Mouse (Mus musculus) stomach, embryonic 16.5 days (tissue): Measurements from ENCODE around the gene Gpr22. TPM values are rescaled to one million over a fixed set of nuclear protein-coding genes. Genes with fewer than 3 reads are reported as not detected.

Experiments
- ATAC-seq: fragments of 200-750 bp; cut with Nextera tagmentation; 2 replicates; pipeline ENCODE4 v1.8.0; 2017; ENCODE audit warnings: moderate number of reproducible peaks, moderate TSS enrichment; ENCODE audit not compliant: insufficient read depth, low FRiP score
- H3K27ac ChIP-seq: fragments of 300-500 bp; sonication (generic); 2 replicates; pipeline ENCODE4 v1.5.1; 2014; ENCODE audit warnings: low read length
- H3K27me3 ChIP-seq: fragments of 300-500 bp; sonication (generic); 2 replicates; pipeline ENCODE4 v1.6.1; 2014; ENCODE audit warnings: low read length, control low read depth, mixed read lengths; ENCODE audit not compliant: control insufficient read depth, insufficient read depth
- H3K36me3 ChIP-seq: fragments of 300-500 bp; sonication (generic); 2 replicates; pipeline ENCODE4 v1.6.1; 2014; ENCODE audit warnings: low read length; ENCODE audit not compliant: control insufficient read depth, insufficient read depth
- H3K4me1 ChIP-seq: fragments of 300-500 bp; sonication (generic); 2 replicates; pipeline ENCODE4 v1.6.1; 2014; ENCODE audit warnings: low read length, control low read depth, mixed read lengths; ENCODE audit not compliant: control insufficient read depth, insufficient read depth
- H3K4me2 ChIP-seq: fragments of 300-500 bp; sonication (generic); 2 replicates; pipeline ENCODE4 v1.6.1; 2014; ENCODE audit warnings: low read depth, low read length, mixed read lengths
- H3K4me3 ChIP-seq: fragments of 300-500 bp; sonication (generic); replicated peaks from 2 replicates; pipeline ENCODE4 v1.5.1; 2014; ENCODE audit warnings: mild to moderate bottlenecking, low read length
- H3K9ac ChIP-seq: fragments of 300-500 bp; sonication (generic); 2 replicates; pipeline ENCODE4 v1.6.1; 2014; ENCODE audit warnings: low read length
- H3K9me3 ChIP-seq: fragments of 300-500 bp; sonication (generic); replicated peaks from 2 replicates; pipeline ENCODE4 v1.6.1; 2016; ENCODE audit warnings: low read length, control low read depth; ENCODE audit not compliant: control insufficient read depth
- WGBS: fragments of 180-500 bp; shearing (Covaris S2); extraction: QIAGEN DNeasy Blood & Tissue Kit; methylation state at CpG from one replicate; pipeline ENCODE4 v1.1.7; 2014; 5-methylcytosine and 5-hydroxymethylcytosine counted together
- polyA plus RNA-seq: library from polyadenylated mRNA; unstranded; fragments of >200 nt; fragmentation: Nextera tagmentation; extraction: Ambion mirVana; gene quantifications from 2 replicates; pipeline ENCODE4 v1.2.1, GENCODE M21; 2015

The Gpr22 gene
- 2.8 and 3.6 TPM in 2 replicates for polyA plus RNA-seq

GRCm38 (mm10) chr12:31713600-31713999, at the start of gene Gpr22:
Gene Gpr22 (minus strand): TSS chr12:31713947.
- no peak for ATAC-seq
- no peak within 1 kb of the TSS for H3K4me2 ChIP-seq
- WGBS: 49% methylated on average over 6 of the region's 6 CpGs
- no peak within 1 kb of the TSS for H3K4me3 ChIP-seq
- no peaks in the 10 kb centered on the region for H3K4me1 ChIP-seq
- no peaks in the 10 kb centered on the region for H3K9me3 ChIP-seq
- H3K27ac ChIP-seq: no peak within 1 kb of the TSS
- H3K27me3 ChIP-seq: no peaks in the 10 kb centered on the region
- no peak within 1 kb of the TSS for H3K9ac ChIP-seq
- no peaks in the 10 kb centered on the region for H3K36me3 ChIP-seq

DNA sequence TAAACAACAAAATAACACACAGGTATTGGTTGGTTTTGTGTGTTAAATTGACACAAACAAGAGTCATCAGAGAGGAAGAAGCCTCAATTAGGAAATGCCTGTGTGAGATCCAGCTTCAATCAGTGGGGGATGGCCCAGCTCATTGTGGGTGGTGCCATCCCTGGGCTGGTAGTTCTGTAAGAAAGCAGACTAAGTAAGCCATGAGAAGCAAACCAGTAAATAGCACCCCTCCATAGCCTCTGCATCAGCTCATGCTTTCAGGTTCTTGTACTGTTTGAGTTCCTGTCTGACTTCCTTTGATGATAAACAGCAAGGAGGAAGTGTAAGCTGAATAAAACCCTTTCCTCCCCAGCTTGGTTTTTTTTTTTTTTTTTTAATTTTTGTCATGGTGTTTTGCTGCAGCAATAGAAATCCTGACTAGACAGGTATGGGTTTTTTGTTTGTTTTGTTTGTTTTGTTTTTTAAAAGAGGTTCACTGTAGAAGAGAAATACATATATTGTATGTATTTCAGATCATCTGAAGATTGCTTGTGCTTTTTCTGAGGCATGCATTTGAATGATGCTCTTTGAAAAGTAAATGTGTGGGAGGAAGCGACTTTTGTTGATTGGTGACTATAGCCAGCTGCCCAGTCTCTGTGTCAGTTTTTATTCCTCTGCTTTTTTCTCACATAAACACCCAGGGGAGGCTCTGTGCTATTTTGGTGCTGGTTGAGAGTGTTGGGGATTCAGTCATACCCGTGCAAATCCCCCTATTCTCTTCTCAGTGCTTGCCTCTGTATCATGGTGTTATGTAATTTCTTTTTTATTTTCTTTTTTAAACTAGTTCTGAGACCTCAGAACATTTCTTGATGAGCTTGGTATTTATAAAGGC, 42.4 kb upstream of the Gpr22 start:
- no peak overlapping the region for H3K9ac ChIP-seq
- ATAC-seq: no peak
- no peak overlapping the region for H3K4me2 ChIP-seq
- WGBS: 45% methylated on average over 2 of the region's 2 CpGs
- H3K36me3 ChIP-seq: no peaks in the 10 kb centered on the region
- no peak overlapping the region for H3K4me3 ChIP-seq
- H3K9me3 ChIP-seq: no peaks in the 10 kb centered on the region
- 0 out of 2 replicates have a peak, but pooled peaks cover 2% of the 10 kb centered on the region for H3K4me1 ChIP-seq
- H3K27me3 ChIP-seq: no peaks in the 10 kb centered on the region
- no peak overlapping the region for H3K27ac ChIP-seq

GRCm38 (mm10) chr12:31754465-31754864, 40.7 kb upstream of the Gpr22 start:
- ATAC-seq: no peak
- no peak overlapping the region for H3K9ac ChIP-seq
- H3K4me1 ChIP-seq: no peaks in the 10 kb centered on the region
- no peaks in the 10 kb centered on the region for H3K9me3 ChIP-seq
- H3K36me3 ChIP-seq: no peaks in the 10 kb centered on the region
- no peaks in the 10 kb centered on the region for H3K27me3 ChIP-seq
- H3K27ac ChIP-seq: no peak overlapping the region
- no peak overlapping the region for H3K4me2 ChIP-seq
- WGBS: 53% methylated on average over 2 of the region's 2 CpGs
- no peak overlapping the region for H3K4me3 ChIP-seq

DNA sequence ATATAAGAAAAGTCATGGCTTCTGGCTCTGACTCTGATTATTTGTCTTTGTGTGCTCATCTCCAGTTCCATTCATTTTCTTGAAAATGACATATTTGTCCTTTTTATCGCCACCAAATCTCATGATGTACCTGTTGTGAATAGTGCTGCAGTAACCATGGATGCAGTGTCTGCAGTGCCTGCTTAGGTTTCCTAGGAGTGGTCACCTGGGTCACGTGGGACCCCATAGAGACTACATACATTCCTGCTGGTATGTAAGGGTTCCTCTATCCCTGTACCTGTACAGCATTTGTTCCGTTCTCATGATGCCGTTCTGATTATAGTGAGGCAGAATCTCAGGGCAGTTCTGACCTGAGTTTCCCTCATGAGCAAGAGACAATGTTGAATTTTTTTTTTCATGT, 36.1 kb upstream of the Gpr22 start:
- 91% methylated on average over 4 of the region's 4 CpGs for WGBS
- no peak for ATAC-seq
- Histone ChIP-seq H3K4me2 (no peak overlapping the region), H3K9ac (no peak overlapping the region), H3K4me3 (no peak overlapping the region), H3K4me1 (no peaks in the 10 kb centered on the region), H3K27me3 (no peaks in the 10 kb centered on the region), H3K9me3 (no peaks in the 10 kb centered on the region), H3K27ac (no peak overlapping the region), H3K36me3 (no peaks in the 10 kb centered on the region)

- Histone ChIP-seq H3K36me3 (no peaks in the 10 kb centered on the region), H3K9me3 (no peaks in the 10 kb centered on the region), H3K4me2 (no peak overlapping the region), H3K9ac (no peak overlapping the region), H3K4me3 (no peak overlapping the region), H3K4me1 (no peaks in the 10 kb centered on the region), H3K27ac (no peak overlapping the region), H3K27me3 (no peaks in the 10 kb centered on the region)
- 86% methylated on average over 8 of the region's 8 CpGs for WGBS
- no peak for ATAC-seq
Measured at GRCm38 (mm10) chr12:31747301-31747700, 33.6 kb upstream of the Gpr22 start.

GRCm38 (mm10) chr12:31734616-31735015, 20.9 kb upstream of the Gpr22 start:
- Histone ChIP-seq H3K4me1 (no peaks in the 10 kb centered on the region), H3K9me3 (no peaks in the 10 kb centered on the region), H3K4me3 (no peak overlapping the region), H3K27ac (no peak overlapping the region), H3K36me3 (no peaks in the 10 kb centered on the region), H3K27me3 (no peaks in the 10 kb centered on the region), H3K4me2 (no peak overlapping the region), H3K9ac (no peak overlapping the region)
- ATAC-seq: no peak
- 84% methylated on average over 2 of the region's 2 CpGs for whole genome bisulfite sequencing

- 95% methylated on average over 1 of the region's 1 CpGs for WGBS
- no peak for ATAC-seq
Measured at GRCm38 (mm10) chr12:31730126-31730525, 16.4 kb upstream of the Gpr22 start.

GRCm38 (mm10) chr12:31726707-31727106, 13.0 kb upstream of the Gpr22 start:
- no peak for ATAC-seq
- Histone ChIP-seq H3K27ac (no peak overlapping the region), H3K36me3 (no peaks in the 10 kb centered on the region), H3K4me3 (no peak overlapping the region), H3K9ac (no peak overlapping the region), H3K27me3 (no peaks in the 10 kb centered on the region), H3K9me3 (no peaks in the 10 kb centered on the region), H3K4me2 (no peak overlapping the region), H3K4me1 (no peaks in the 10 kb centered on the region)
- 54% methylated on average over 1 of the region's 1 CpGs for WGBS

More at GRCm38 (mm10) chr12:31730126-31730525, 16.4 kb upstream of the Gpr22 start:
- no peaks in the 10 kb centered on the region for H3K36me3 ChIP-seq
- no peaks in the 10 kb centered on the region for H3K27me3 ChIP-seq
- no peak overlapping the region for H3K27ac ChIP-seq
- no peak overlapping the region for H3K9ac ChIP-seq
- no peak overlapping the region for H3K4me2 ChIP-seq
- no peaks in the 10 kb centered on the region for H3K4me1 ChIP-seq
- H3K9me3 ChIP-seq: no peaks in the 10 kb centered on the region
- no peak overlapping the region for H3K4me3 ChIP-seq

DNA sequence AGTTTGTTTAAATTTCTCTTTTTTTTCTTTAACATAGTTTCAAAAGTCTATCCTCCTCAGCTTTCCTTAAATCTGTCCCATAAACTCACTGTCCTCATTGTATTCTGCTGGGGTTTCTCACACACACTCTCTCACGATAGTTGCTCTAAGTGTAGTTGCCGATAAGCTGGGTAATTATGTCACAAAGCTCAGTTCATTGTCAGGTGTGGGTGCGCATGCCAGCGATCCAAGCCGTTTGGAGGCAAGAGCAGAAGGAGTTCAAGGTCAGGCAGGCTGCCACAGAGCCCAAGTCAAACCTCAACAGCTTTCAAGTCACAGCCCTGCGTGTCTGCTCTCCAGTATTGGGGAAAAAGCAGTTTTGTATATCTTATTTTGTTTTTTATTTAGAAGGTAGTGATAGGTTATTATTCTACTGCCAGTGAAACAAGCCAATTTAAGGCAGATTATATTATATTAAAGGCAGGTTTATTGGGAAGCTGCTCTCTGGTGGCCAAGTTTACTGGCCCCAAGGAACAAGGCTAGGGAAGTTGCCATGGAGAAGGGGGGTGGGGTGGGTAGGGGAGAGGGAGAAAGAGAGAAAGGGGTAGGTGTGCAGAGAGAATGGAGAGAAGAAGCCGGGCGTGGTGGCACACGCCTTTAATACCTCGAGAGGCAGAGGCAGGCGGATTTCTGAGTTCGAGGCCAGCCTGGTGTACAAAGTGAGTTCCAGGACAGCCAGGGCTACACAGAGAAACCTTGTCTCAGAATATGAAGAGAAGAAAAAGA, 11.9 kb upstream of the Gpr22 start:
- H3K9ac ChIP-seq: no peak overlapping the region
- H3K4me1 ChIP-seq: no peaks in the 10 kb centered on the region; the same call in 1 of the 2 replicates
- no peak overlapping the region for H3K4me3 ChIP-seq
- H3K27me3 ChIP-seq: no peaks in the 10 kb centered on the region
- no peak for ATAC-seq
- WGBS: 85% methylated on average over 12 of the region's 12 CpGs
- no peak overlapping the region for H3K27ac ChIP-seq
- no peaks in the 10 kb centered on the region for H3K9me3 ChIP-seq
- no peak overlapping the region for H3K4me2 ChIP-seq
- no peaks in the 10 kb centered on the region for H3K36me3 ChIP-seq
